Mouse (Mus musculus): ENCODE measurements around the gene Oas1a. TPM values are rescaled to one million over a fixed set of nuclear protein-coding genes. Genes with fewer than 3 reads are reported as not detected.

The Oas1a gene
- polyA plus RNA-seq (2017; shearing (Covaris generic)): 58.4 TPM

GRCm38 (mm10) chr5:120906791-120907733 is at the start of gene Oas1a:
Gene Oas1a, minus strand, starts transcription at chr5:120907521.

GRCm38 (mm10) chr5:120914204-120914603 is 6.9 kb upstream of the Oas1a start, which contains the start of gene Oas1d:
Gene Oas1d, plus strand, starts transcription at chr5:120914536.

GRCm38 (mm10) chr5:120887413-120887812 is 19.9 kb downstream of the Oas1a start, which contains the start of gene Oas1g:
Gene Oas1g, minus strand, starts transcription at chr5:120887613.

GRCm38 (mm10) chr5:120861121-120861520 is 46.2 kb downstream of the Oas1a start, which contains the start of gene Oas1h:
Gene Oas1h, plus strand, starts transcription at chr5:120861421.

GRCm38 (mm10) chr5:120847067-120847466 is 60.3 kb downstream of the Oas1a start, which contains the start of gene Oas1f:
Gene Oas1f, plus strand, starts transcription at chr5:120847367.

Other genes with a start within 250 kb of the Oas1a start
- 35.3 TPM for gene Dtx1, start 195.6 kb downstream of the Oas1a start, polyA plus RNA-seq (2017; shearing (Covaris generic))
- gene Oas2, start 157.7 kb downstream of the Oas1a start, polyA plus RNA-seq (2017; shearing (Covaris generic)): 1.2 TPM
- 14.1 TPM for gene Oas3, start 129.9 kb downstream of the Oas1a start, polyA plus RNA-seq (2017; shearing (Covaris generic))
- not detected for gene Oas1e, start 112.0 kb downstream of the Oas1a start, polyA plus RNA-seq (2017; shearing (Covaris generic))
- gene Oas1c, start 95.0 kb downstream of the Oas1a start, polyA plus RNA-seq (2017; shearing (Covaris generic)): 13.0 TPM
- not detected for gene Oas1f, start 60.2 kb downstream of the Oas1a start, polyA plus RNA-seq (2017; shearing (Covaris generic))
- gene Oas1h, start 46.1 kb downstream of the Oas1a start, polyA plus RNA-seq (2017; shearing (Covaris generic)): not detected
- 1.1 TPM for gene Oas1g, start 19.9 kb downstream of the Oas1a start, polyA plus RNA-seq (2017; shearing (Covaris generic))
- gene Oas1d, start 7.0 kb upstream of the Oas1a start, polyA plus RNA-seq (2017; shearing (Covaris generic)): not detected
- not detected for gene Rph3a, start 102.6 kb upstream of the Oas1a start, polyA plus RNA-seq (2017; shearing (Covaris generic))

Measured in inflammation-experienced regulatory T-cells, adult 16 weeks (primary cell).